Mouse (Mus musculus) forebrain, embryonic 14.5 days (tissue): ENCODE measurements at regions not wholly inside any gene's neighbourhood (a gene's known extent, or its start where the extent isn't known, plus 50 kb on each side); places are given as distances from the start of the nearest gene placed in this dataset.

ENCODE experiments used
- ATAC-seq: fragments of 200-750 bp; cut with Nextera tagmentation; 2 replicates; pipeline ENCODE4 v1.8.0; 2017; ENCODE audit warnings: mild to moderate bottlenecking, moderate library complexity
- DNase-seq: peaks from one replicate; pipeline ENCODE4 v3.0.0-alpha.2; 2015; ENCODE audit warnings: low spot score
- H3K27ac ChIP-seq: fragments of 300-500 bp; sonication (generic); 2 replicates; pipeline ENCODE4 v1.5.1; 2014; ENCODE audit warnings: low read depth, mild to moderate bottlenecking, control low read depth, low read length, moderate library complexity
- H3K27me3 ChIP-seq: fragments of 300-500 bp; sonication (generic); replicated peaks from 2 replicates; pipeline ENCODE4 v1.6.1; 2014; ENCODE audit warnings: low read length, control low read depth, mixed read lengths; ENCODE audit not compliant: control insufficient read depth, insufficient read depth
- H3K36me3 ChIP-seq: fragments of 300-500 bp; sonication (generic); 2 replicates; pipeline ENCODE4 v1.6.1; 2014; ENCODE audit warnings: low read length, control low read depth; ENCODE audit not compliant: control insufficient read depth, insufficient read depth
- H3K4me1 ChIP-seq: fragments of 300-500 bp; sonication (generic); 2 replicates; pipeline ENCODE4 v1.6.1; 2014; ENCODE audit warnings: antibody characterized with exemption, low read length, control low read depth; ENCODE audit not compliant: control insufficient read depth, insufficient read depth
- H3K4me2 ChIP-seq: fragments of 300-500 bp; sonication (generic); 2 replicates; pipeline ENCODE4 v1.6.1; 2014; ENCODE audit warnings: mild to moderate bottlenecking, control low read depth, low read length
- H3K4me3 ChIP-seq: fragments of 300-500 bp; sonication (generic); 2 replicates; pipeline ENCODE4 v1.5.1; 2014; ENCODE audit warnings: low read depth, low read length, control low read depth
- H3K9ac ChIP-seq: fragments of 300-500 bp; sonication (generic); 2 replicates; pipeline ENCODE4 v1.6.1; 2014; ENCODE audit warnings: mild to moderate bottlenecking, low read length, control low read depth, moderate library complexity
- H3K9me3 ChIP-seq: fragments of 300-500 bp; sonication (generic); replicated peaks from 2 replicates; pipeline ENCODE4 v1.6.1; 2016; ENCODE audit warnings: low read length, control low read depth, mixed read lengths; ENCODE audit not compliant: control insufficient read depth
- WGBS: fragments of 180-500 bp; shearing (Covaris S2); extraction: QIAGEN DNeasy Blood & Tissue Kit; methylation state at CpG from one replicate; pipeline ENCODE4 v1.1.7; 2014; 5-methylcytosine and 5-hydroxymethylcytosine counted together

GRCm38 (mm10) chr1:51360095-51360494 is 71.2 kb downstream of the Cavin2 start:
- peaks cover 6% of the 10 kb centered on the region; the same call in 1 of the 2 replicates for H3K4me1 ChIP-seq
- H3K9ac ChIP-seq, result no peak overlapping the region
- H3K27me3 ChIP-seq, result no peaks in the 10 kb centered on the region
- no peak overlapping the region for H3K4me2 ChIP-seq
- ATAC-seq (no peak), DNase-seq (peak; percentile 41)
- H3K9me3 ChIP-seq, result no peaks in the 10 kb centered on the region
- no peak overlapping the region for H3K4me3 ChIP-seq
- 59% methylated on average over 3 of the region's 3 CpGs for WGBS
- no peak overlapping the region for H3K27ac ChIP-seq
- H3K36me3 ChIP-seq, result no peaks in the 10 kb centered on the region
